Mouse (Mus musculus) CH12.LX (cell line): ENCODE results near the gene Limd1.

Source experiments
- BHLHE40 ChIP-seq: IDR thresholded peaks from 2 replicates; pipeline ENCODE4 v1.6.1; 2011; ENCODE audit warnings: mild to moderate bottlenecking, low read depth, low read length, improper control_type of control experiment
- CHD1 ChIP-seq: IDR thresholded peaks from 2 replicates; pipeline ENCODE4 v1.6.1; 2012; ENCODE audit warnings: low read depth, low read length, improper control_type of control experiment, inconsistent platforms
- CHD2 ChIP-seq: IDR thresholded peaks from 2 replicates; pipeline ENCODE4 v1.6.1; 2011; ENCODE audit warnings: low read length, improper control_type of control experiment
- CTCF ChIP-seq, 2 experiments: IDR thresholded peaks in 1 of 2; conservative IDR thresholded peaks in 1 of 2; 2 replicates each; pipeline ENCODE4 v1.5.1; 2011 to 2012; ENCODE audit warnings: low read depth in 2 of 2, low read length in 2 of 2, improper control_type of control experiment in 1 of 2, inconsistent platforms in 1 of 2, mild to moderate bottlenecking in 1 of 2, moderate library complexity in 1 of 2
- ELF1 ChIP-seq: IDR thresholded peaks from 2 replicates; pipeline ENCODE4 v1.6.1; 2014; ENCODE audit warnings: low read depth, mild to moderate bottlenecking, inconsistent platforms, low read length, improper control_type of control experiment
- EP300 ChIP-seq: IDR thresholded peaks from 2 replicates; pipeline ENCODE4 v1.6.1; 2011; ENCODE audit warnings: low read length, improper control_type of control experiment
- IRF4 ChIP-seq: IDR thresholded peaks from 2 replicates; pipeline ENCODE4 v1.6.1; 2014; ENCODE audit warnings: low read depth, mild to moderate bottlenecking, inconsistent platforms, low read length, improper control_type of control experiment
- MXI1 ChIP-seq: IDR thresholded peaks from 2 replicates; pipeline ENCODE4 v1.6.1; 2011; ENCODE audit warnings: mild to moderate bottlenecking, low read depth, low read length, improper control_type of control experiment
- NELFE ChIP-seq: IDR thresholded peaks from 2 replicates; pipeline ENCODE4 v1.6.1; 2011; ENCODE audit warnings: low read depth, low read length, improper control_type of control experiment
- NRF1 ChIP-seq: IDR thresholded peaks from 2 replicates; pipeline ENCODE4 v1.6.1; 2014; ENCODE audit warnings: low read depth, mild to moderate bottlenecking, inconsistent platforms, low read length, improper control_type of control experiment, moderate library complexity
- POLR2A ChIP-seq: IDR thresholded peaks from 2 replicates; pipeline ENCODE4 v1.6.1; 2011; ENCODE audit warnings: low read depth, mild to moderate bottlenecking, improper control_type of control experiment, low read length
- SMC3 ChIP-seq: IDR thresholded peaks from 2 replicates; pipeline ENCODE4 v1.6.1; 2011; ENCODE audit warnings: low read depth, low read length, improper control_type of control experiment
- ZC3H11A ChIP-seq: IDR thresholded peaks from 2 replicates; pipeline ENCODE4 v1.6.1; 2012; ENCODE audit warnings: low read depth, mild to moderate bottlenecking, inconsistent platforms, low read length, improper control_type of control experiment

GRCm38 (mm10) chr9:123500480-123500879 is 22.0 kb downstream of the Limd1 start:
- TF ChIP-seq NRF1: no peak
- no peak for TF ChIP-seq CTCF (conservative IDR thresholded peaks at IDR 0.05 in 1 of 2, IDR thresholded peaks at IDR 0.05 in 1 of 2; ENCODE audit: low read depth in 2 of 2, low read length in 2 of 2)
- TF ChIP-seq ELF1: no peak
- no peak for TF ChIP-seq CHD1
- no peak for TF ChIP-seq POLR2A
- TF ChIP-seq BHLHE40: no peak
- no peak for TF ChIP-seq CHD2
- no peak for TF ChIP-seq EP300
- no peak for TF ChIP-seq SMC3
- no peak for TF ChIP-seq MXI1
- TF ChIP-seq NELFE: no peak
- no peak for TF ChIP-seq IRF4
- TF ChIP-seq ZC3H11A: no peak
